Mouse (Mus musculus) lung, postnatal 0 days (tissue): Measurements from ENCODE around the gene Lrp6.

Source experiments
- CTCF ChIP-seq: IDR thresholded peaks from 2 replicates; pipeline ENCODE4 v1.5.1; 2016; ENCODE audit warnings: antibody characterized with exemption, mild to moderate bottlenecking
- EP300 ChIP-seq: IDR thresholded peaks from 2 replicates; pipeline ENCODE4 v1.6.1; 2016; ENCODE audit warnings: antibody characterized with exemption, mild to moderate bottlenecking, control low read depth

- TF ChIP-seq CTCF = no peak
- no peak for TF ChIP-seq EP300
Observed at GRCm38 (mm10) chr6:134513011-134513410, 53.8 kb downstream of the Lrp6 start.
